Mouse (Mus musculus) heart, postnatal 14 days (tissue): ENCODE data around the gene Csf1. TPM values are rescaled to one million over a fixed set of nuclear protein-coding genes. Genes with fewer than 3 reads are reported as not detected.
"Not testable (repeated sequence)": the region's sequence is repeated elsewhere in the genome, so short reads cannot be mapped to it uniquely, and the experiment has no call there.

Experiments used
- DNase-seq, 2 experiments: peaks; one replicate each; pipeline ENCODE4 v3.0.0; 2021 to 2022
- intact Hi-C: fragments of 180-260 bp; cut with DNase I; formaldehyde crosslinking; loops from one replicate; pipeline ENCODE4 v1.15.1; 2025
- total RNA-seq, 2 experiments: library from RNA; stranded (reverse); gene quantifications; 2 replicates each; pipeline ENCODE4 v1.2.3; 2021

Gene Csf1
- total RNA-seq, 2 experiments from 2014 or later = 25.5 to 33.6 TPM

DNA sequence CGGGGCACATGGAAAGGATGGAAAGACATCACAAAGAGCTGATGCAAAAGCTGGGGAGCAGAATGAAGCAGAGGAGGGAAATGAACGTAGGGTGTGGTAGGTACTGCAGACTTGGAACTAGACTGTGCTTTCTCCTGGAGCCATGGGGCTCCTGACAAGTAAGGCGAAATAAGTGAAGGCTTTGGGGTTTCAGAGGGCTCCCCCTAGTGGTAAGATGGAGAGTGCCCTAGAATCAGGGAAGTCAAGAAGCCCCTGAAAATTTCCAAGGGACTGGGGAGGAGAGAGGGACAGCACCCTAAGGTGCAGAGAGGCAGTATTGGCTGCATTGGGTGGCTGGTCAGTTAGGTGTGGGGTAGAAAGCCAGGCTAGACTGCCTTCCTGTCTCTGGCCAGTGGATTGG, 5.6 kb downstream of the Csf1 start:
- DNase-seq = peak; percentile 54 to 68
- intact Hi-C loops = loop anchor here (1.0 kb wide), 1 partner anchor 57 kb away; no protein-coding TSS in a partner anchor

DNA sequence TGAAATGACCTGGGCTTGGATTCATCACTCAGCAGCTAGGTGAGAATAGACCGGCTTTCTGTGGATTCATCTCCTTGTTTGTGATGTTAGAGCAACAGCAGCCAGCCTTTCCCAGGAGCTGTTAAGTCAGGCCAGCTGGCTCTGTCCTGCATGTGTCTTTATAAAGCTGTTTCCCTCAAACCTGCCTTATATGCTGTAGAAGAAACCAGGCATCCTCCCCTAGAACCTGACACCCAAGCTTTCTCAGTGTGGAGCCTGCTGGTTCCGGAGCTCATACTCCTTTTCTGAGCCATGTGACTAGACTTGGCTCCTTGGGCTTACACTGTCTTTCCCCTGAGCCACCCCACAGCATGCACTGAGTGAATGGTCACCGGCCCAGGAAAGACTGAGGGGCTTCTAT, 8.7 kb downstream of the Csf1 start:
- intact Hi-C loops = no loop called here
- no peak for DNase-seq

DNA sequence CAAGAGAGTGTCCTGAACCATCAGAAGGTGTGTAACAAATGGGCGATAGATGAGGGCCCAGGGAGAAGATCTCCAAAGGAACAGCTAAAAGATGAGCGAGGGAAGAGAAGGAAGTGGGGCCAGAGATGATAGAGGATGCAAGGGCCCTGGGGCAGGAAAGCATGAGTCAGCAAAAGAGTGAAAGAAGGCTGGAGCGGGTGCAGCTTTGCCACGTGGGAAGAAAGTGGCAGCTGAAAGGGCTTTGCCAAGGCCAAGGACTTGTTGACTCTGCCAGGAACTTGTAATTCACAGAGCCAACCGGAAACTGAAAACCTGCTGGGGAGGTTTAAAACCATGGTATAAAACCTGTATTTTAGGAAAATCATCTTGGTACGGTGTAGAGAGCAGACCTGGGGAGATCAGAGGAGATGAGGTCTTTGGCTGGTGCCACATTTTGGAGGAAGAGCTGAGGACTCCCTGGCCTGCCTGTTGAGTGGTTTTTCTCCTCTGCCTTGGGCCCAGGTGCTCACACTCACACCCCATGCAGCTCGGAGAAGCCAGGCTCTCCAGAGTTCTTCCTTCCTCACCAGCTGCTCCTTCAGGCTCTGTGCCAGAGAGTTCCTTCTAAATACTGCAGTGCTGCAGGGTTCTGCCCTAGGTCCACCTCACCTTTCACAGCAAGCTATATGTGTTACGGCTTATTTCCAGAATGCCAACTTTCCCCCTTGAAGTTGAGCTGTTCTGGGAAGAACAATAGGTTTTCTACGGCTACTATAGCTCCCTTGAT, 9.3 kb downstream of the Csf1 start:
- intact Hi-C loops = no loop called here
- no peak for DNase-seq

DNA sequence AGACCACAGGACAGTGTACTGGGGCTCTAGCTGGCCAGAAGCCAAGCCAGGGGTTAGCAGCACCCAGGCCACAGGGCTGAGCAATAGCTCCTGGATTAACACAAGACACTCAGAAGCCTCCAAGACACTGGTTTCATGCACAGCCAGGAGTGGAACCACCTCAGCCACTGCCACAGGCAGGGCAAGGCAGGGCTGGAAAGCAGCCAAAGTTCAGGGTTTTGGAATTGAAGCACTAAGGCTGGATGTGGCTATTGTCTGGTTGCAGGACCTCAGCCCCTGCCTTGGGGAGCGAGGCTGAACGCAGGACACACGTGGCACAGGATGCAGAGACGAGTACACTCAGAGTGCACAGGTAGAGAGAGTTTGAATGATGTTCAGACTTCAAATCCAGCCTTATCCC, 10.8 kb downstream of the Csf1 start:
- intact Hi-C loops = no loop called here
- DNase-seq = no peak

DNA sequence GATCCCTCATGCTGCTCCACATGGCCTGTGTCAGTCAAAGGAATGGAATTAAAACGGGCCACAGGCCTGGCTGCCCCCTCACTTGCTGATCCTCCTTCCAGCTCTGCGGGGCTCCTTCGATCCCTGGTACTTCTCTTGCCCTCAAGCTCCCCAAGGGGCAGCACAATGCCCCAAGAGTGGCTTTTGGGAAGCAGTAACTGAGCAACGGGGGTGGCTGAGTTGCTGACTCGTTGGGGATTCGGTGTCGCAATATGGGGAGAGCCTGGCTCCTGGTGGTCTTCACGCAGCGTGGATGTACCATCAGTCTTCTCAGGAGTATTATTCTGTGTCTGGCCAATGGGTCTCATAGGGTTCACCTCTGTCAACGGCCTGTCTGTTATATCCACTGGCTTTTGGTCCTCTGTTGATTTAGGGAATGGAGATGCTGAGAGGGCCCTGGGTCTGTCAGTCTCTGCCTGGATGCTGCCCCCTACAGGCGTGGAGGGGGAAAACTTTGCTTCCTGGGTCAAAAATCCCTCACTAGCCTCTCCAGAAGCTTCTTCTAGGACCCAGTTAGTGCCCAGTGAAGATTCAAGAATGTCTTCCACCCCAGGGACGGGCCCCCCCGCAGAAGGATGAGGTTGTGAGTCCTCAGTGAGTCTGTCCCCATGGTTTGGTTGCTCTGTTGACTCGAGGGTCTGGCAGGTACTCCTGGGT, 11.9 kb downstream of the Csf1 start:
- no peak for DNase-seq
- intact Hi-C loops = no loop called here

DNA sequence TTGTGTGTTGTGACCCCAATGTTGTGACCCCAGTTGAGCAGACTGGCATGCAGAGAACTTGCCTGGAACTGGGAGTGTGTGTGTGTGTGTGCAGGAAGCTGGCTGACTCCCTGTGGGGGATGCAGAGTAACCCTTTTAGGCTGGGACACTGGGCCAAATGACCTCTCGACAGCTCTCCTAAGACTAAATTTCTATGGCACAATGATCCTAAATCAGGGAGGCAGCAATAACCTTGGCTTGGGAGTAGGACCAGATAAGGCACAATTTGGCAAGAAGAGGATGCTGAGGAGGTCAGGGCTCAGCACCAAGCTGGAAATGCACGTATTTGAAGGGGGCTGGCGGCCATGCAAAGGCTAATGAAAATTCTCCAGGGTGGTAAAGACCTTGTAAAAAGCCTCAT, 14.2 kb downstream of the Csf1 start:
- no peak for DNase-seq
- intact Hi-C loops = no loop called here

DNA sequence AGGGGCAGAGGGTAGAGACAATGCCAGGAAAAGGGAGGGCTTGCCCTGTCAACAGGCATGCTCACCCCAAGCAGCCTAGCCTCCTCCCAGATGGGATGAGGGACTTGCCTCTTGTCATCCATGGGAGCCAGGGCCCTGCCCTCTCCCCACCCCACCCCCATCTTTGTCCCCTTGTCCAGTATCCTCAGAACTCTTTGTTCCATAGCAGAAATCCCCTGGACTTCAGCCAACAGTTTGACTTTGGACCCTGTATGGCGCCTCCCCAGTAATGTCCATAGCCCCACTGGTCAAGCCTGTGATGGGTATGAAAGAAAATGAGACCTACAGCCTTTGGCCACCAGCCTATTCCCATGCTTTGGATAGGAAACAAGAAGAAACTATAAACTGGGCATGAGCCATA, 16.6 kb downstream of the Csf1 start:
- intact Hi-C loops = no loop called here
- DNase-seq = no peak

DNA sequence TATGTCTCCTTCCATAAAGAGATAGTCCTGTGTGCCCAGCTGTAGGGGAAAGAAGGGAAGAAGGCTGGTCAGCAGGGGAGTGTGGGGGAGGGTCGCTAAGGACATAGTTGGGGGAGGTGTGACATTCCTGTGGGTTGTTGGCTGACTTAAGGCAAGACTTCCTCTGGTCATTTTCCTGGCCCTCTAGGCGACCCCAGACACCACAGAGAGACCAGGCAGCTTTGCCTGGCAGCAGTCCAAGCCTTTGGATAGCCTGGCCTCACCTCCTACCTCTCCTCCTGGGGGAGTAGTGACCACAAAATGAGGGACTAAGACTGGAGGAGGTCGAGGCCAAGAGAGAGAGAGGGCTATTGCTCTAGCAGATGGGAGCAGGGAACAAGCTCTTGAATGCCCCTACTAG, 17.2 kb downstream of the Csf1 start:
- intact Hi-C loops = no loop called here
- DNase-seq = no peak

DNA sequence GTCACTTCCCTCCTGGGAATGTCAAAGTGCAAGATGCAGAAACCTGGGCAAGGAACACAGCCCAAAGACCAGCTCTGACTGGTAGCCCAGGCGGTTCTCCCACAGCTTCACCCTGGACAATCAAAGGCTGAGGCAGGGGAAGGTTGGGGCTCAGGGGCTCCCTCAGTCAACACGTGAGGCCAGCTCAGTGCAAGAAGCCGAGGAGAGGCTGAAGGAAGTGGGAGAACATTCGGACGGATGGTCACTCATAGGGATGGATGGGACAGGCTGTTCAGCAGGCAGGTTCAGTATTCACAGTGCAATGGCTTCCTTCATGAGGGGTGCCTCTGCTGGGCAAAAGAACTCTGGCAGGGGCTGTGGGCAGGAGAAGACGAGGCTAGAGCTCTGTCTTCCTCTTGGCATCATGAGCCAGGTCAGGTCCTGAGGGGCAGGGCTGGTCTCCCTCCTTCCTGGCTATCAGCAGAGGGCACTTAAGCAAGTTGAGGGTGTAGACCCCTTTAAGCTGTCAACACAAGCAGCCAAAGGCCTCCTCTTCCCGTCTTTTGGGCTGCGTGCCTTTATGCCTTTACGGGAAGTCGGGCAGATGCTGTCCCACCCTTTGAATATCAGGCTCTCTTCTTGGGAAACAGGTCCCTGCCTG, 18.1 kb downstream of the Csf1 start:
- no peak for DNase-seq
- intact Hi-C loops = no loop called here

DNA sequence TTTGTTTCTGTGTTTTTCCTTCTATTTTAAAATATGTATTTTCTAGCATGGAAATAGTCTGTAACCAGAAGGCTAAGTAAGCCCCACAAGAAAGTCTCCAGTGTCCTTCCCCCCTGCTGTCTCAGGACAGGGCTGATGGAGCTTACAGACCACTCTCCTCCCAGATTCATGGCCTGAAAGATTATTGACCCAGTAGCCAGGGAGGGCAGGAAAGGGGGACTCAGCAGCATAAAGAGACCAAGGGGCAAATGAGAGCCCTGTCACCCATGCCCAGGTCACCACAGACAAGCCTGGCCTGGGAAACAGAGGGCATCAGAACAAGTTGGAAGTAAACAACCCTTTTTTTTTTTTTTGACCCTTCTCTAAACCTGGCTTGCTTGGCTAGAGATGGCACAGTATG, 18.9 kb downstream of the Csf1 start:
- DNase-seq = no peak
- intact Hi-C loops = no loop called here

DNA sequence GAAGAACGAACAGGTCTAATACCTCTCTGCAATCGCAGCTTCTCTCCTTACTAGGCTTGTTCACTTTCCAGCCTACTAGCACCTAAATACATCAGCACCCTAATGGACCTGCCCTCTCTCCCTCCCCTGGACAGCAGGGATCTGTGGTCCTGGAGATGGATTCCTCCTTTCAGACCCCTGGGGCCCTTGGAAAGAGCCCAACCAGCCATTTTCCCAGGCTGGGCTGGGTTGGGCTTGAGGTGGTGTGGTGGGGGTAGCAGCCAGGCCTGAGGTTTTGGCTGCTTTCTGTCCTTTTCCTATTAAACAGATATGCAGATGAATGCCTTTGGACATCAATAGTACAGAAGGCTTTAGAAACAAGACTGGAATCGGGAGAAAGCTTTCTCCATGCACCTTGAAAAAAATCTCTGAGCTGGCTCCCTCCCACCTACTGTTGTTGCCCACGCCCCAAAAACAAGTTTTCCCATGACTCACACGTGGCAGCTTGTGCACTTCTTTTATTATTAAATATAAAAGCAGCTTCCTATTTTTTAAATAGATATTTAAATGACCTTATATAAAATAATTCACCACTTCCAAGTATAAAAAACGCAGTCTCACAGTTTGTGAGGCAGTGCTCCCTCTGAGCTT, 19.6 kb downstream of the Csf1 start:
- intact Hi-C loops = no loop called here
- DNase-seq = peak; percentile 83 to 90

DNA sequence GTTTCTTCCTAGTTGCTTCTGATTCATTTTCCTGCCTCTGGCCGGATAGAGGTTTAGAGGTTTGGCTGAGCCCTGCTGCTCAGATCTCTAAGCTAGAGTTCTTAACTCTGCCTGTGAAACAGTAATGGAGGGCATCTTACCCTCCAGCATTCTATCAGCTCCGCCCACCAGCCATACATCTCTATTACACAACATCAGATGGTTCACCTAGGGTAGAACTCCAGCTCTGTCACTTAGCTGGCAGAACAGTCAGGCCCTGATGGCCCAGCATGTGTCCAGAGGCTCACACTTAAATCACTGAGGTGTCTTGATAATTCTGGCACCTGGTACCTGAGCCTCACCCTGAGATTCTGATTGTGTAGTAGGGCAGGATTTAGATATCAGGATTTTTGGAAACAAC, 20.3 kb downstream of the Csf1 start:
- no peak for DNase-seq
- intact Hi-C loops = no loop called here

DNA sequence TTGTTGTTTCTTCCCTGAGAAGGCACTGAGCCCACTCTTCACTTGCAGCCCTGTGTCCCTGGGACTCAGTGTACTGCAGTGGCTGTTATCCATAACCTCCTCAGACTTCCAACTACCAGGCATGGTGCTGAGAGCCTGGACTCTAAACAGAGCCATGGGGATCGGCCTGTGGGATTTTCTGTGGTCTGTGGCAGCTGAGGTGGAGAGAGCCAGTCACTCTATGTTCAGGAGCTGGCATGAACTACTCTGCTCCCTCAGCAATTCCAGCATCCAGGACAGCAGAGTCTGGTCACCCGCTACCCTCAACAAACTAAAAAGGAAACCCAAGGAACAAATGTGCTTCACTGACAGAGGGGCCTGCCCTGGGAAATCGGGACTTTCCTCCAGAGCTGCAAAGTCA, 20.8 kb downstream of the Csf1 start:
- intact Hi-C loops = no loop called here
- DNase-seq = no peak

DNA sequence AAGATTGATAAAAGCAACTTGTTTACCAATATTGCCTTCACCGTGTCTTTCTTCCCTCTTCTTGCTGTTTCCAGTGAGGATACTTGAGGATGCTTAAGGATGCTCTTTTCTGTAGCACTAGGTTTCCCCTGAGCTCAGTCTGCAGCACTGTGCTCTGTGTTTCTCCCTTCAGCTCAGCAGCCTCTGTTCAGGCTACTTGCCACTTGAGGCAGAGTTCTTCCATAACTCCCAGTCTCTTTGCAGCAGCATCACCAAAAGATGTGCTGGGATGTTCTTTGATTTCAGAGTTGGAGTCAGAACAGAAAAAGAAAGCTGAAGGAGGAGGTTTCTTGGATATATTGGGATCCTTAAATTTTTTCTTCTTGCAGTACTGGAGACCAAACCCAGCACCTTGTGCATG, 21.6 kb downstream of the Csf1 start:
- no peak for DNase-seq
- intact Hi-C loops = no loop called here

DNA sequence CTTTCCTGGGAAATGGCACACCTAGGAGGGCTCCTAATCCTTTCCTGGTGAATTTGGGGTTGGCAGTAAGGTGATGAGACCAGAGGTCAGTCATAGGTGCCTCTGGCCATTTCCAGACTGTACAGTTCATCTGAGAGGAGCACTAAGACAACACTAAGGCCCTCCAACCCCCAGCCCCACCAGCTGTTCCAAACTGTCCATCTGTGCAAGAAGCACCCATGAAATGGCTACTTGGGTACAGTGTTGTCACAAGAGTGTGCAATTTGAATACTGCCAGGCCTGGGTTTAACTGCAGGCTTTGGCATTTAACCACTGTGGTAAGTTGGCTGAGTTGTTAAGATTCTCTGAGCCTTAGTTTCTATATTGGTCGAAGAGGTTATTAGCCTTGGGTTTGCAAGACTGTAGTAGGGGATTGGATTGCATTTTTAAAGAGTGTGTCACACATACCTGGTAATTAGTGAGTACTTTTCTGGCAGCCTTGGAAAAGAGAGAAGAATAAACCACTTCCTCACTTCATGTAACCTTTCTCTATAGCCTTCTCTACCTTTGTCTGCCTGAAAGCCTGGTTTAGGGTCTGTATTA, 22.6 kb downstream of the Csf1 start:
- intact Hi-C loops = no loop called here

DNA sequence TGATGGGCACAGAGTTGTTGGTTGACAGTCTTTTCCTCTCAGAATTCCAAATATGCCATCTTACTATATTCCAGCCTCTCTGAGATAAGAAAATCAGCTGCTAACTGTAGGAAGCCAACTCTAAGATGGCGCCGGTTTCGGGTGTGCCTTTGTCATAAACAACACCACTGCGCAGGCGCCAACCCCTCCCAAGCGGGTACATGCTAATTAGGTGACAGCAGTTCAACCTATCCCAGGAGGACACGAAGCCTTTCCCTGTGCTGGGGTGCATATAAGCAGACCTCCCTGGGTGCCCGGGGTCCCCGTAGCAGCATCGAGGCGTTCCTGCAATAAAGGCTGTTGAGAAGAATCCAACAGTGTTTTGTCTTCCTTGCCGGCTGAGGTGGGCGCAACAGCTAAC, 24.6 kb downstream of the Csf1 start:
- DNase-seq = not testable (repeated sequence)

More for the DNA sequence above, 22.6 kb downstream of the Csf1 start:
- no peak for DNase-seq

DNA sequence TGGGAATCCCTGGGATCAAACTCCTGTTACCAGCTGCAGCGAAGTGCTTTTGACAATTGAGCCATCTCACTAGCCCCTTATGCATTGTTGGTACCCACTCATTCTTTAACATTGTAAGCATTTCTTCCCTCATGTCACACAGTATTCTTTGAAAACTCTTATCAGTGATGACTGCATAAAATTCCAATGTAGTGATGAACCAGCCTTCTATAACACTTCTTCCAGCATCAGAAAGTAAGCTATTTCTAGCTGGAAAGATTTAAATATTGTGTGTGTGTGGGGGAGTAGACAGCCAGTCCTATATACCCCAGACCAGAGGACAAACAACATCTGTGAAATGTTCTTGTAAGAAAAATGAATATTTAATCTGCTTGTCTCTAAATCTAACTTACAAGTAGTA, 26.9 kb downstream of the Csf1 start:
- DNase-seq = no peak
- intact Hi-C loops = no loop called here

More for the DNA sequence above, 24.6 kb downstream of the Csf1 start:
- intact Hi-C loops = not testable (repeated sequence)

DNA sequence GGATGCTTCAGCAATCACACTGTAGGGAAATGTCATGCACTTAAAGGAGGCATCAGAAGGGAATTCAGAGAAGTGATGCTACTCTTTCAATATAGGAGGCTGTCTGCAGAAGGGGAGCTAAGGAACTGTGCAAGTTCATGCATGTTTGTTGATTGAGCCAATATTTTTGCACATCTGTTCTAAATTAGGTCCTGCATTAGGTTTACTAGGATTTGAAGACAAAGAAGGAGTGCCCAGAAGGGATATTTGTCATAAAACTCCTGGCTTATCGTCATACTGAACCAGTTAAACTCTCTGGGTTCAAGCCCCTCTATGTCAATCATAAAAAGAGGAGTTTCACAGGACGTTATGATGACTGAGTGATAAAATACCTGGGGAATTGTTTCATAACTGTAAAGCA, 30.0 kb downstream of the Csf1 start:
- intact Hi-C loops = no loop called here
- no peak for DNase-seq

DNA sequence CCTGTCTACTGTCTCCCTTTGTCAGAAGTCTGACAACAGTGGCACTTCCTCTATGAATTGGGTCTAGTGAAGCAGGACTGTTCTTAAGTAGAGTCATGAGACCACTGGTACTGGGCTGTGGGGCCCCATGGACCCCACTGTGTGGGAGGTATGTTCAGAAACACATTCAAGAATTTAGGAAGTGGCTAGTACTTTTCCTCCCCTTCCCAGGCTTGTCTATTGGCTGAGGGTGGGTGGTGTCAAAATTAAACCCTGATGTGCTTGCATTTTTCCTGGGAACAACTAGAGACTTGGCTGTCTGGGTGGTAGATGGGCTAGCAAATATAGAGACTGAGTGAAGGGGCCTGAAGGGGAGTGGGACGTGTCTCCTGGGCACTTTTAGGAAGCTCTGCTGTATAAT, 31.8 kb downstream of the Csf1 start:
- intact Hi-C loops = no loop called here
- DNase-seq = no peak

DNA sequence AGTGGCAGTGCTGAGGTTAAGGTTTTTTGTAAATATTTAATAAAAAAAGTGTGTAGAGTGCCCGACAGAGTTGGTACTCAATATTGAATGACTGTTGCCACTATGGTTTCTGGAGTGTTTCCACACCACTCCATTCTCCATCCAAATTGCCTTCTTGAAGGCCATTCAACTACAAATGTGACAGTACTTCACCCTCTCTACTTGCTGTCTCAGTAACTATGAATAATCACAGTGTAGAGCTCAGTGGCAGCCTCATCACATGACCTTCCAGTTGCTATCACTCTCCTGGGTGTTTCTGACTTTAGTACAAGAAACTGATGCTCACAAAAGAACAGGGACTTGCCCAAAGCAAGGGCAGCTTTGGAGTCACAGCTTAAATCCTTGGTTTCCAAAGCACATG, 44.3 kb downstream of the Csf1 start:
- intact Hi-C loops = no loop called here
- no peak for DNase-seq
